Mouse (Mus musculus) 416B (cell line): Measurements from ENCODE around the gene Lce3b.
A peak's percentile ranks its signal among the peaks of the same experiment; 100 is the strongest.

Experiments
- DNase-seq: peaks from one replicate; pipeline ENCODE4 v3.0.0; 2011; ENCODE audit warnings: low read depth

Lce3b gene

DNA sequence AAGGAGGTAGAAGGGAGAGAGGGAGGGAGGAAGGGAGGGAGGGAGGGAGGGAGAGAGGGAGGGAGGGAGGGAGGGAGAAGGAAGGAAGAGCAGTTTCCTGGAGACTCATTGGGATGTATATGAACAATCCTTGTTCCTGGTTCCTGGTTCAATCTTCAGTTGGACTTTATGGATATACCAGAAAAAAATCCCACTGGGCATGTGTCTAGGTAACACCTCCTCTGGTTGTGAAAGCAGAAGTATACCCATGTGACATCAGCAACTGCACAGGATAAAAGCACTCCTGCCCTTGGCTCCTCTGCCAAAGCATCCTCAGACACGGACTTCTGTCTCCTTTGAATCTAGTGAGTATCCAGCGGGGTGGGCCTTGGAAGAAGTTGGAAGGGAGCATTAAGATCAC lies at the start of gene Lce3b:
Gene Lce3b, plus strand, starts transcription at position 301 of the 400 bp plus-strand sequence.
- DNase-seq: no peak

DNA sequence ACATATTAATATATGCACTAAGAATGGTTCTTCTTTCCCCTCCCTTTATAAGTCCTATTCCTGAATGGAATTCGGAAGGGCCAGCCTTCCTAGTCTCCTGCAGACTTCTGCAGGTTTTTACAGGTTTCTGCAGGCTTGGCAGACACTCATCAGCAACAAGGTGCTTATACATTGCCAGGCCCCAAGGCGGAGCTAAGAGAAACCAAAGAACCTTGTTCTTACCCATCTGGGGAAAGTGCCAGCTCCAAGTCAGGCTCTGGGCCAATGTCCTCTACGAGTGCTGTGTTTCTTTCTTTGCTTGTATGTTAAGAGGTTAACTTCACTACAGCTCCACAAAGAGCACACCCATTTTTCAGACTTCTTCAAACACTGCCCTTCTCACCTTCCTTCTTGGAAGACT lies 38.7 kb upstream of the Lce3b start:
- no peak for DNase-seq

DNA sequence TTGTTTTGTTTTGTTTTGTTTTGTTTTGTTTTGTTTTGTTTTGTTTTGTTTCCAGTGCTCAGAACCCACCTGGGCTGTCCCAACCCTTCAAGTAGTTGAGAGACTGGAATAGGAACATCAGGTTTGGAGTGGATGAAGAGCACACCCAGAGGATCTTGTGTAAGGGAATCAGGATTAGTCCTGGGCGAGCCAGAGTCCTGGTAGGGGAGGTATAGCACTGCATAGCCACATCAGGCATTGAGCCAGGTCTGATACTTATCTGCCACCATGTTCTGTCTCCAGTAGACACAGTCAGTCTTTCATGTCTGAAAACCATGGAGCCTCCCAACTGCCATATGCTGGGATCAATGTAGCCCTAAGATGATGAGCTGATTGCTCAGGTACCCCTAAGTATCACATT lies 38.3 kb upstream of the Lce3b start:
- DNase-seq: no peak

DNA sequence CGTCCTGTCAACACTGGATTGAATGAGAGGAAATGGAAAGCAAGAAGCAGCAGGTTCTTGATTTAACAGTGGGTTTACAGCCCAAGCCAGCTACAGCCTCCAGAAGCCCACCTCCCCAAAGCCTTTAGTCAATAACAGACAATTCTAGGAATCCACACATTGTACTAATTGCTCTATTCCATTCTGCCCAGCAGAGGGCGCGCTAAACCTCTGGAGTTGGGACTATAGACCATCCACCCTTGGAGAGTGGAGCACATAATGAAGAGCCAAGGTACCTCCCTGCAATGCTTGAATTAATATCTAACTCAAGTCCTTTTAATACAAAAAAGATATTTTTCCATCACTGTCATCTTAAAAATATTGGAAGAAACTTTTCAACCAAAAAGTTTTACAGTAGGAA lies 29.8 kb upstream of the Lce3b start:
- peak; percentile 27 for DNase-seq

DNA sequence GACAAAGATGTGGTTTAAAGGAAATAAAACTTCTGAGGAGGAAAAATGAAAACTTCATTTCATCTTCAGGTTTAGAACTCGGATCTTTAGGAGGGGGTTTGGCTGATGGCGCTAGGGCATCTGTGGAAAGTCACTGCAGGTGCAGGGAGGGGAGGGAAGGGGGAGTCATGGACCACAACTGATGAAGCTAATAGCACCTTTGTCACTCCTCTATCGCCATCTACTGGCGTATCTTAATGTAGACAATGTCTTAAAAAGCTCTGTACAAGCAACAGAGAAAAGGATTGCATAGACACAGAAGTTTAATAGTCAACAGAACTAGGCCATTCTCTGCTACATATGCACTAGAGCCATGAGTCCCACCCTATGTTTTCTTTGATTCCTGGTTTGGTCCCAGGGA lies 29.1 kb upstream of the Lce3b start:
- peak; percentile 53 for DNase-seq

DNA sequence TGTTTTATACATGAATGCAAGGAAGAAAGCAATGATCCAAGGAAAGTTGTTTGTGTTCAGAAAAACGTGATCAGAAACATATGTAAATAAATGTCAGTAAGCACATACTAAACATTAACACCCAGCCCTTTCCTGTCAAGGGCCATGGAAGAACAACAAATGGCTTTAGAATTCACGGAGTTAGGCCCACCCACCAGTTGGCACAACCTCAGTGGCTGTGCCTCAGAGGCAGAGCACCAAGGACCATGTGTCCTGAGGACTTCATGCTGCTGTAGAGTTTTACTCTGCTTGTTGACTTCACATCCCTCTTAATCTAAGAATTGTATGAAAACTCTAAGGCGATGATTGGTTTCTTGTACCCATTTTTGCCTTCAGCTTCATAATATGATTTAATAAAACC lies 27.6 kb upstream of the Lce3b start:
- no peak for DNase-seq

DNA sequence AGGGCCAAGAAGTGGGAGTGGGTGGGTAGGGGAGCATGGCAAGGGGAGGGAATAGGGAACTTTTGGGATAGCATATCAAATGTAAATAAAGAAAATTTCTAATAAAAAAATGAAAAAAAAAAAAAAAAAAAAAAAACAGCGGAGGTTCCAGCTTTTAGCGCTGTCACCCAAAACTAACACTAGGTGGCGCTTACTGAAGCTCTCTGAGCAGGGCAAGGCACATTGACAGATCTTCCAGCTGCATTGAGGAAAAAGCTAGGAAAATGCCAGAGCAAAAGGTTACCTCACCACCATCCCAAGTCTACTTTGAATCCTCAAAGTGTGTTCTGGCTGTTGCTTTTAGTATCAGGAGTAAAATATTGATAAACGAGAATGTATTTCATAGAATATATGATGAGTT lies 25.2 kb upstream of the Lce3b start:
- DNase-seq: peak; percentile 32

DNA sequence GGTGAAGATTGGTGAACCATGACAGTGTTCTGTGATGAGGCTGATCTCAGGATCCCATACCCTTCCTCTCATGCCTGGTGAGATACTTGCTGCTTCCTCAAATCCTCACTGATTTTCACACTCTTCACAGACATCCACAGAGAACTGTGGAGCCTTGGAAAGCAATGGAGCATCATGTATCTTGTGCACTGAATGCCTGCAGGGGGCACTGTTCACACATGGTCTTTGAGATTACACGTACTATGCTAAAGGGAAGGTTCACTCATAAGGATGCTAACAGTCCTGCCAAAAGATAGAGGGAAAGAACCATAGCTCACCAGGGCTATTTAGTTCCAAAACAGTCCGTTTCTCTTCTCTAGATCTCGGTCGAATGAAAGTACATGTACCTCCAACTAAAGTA lies 12.4 kb upstream of the Lce3b start:
- DNase-seq: peak; percentile 38

DNA sequence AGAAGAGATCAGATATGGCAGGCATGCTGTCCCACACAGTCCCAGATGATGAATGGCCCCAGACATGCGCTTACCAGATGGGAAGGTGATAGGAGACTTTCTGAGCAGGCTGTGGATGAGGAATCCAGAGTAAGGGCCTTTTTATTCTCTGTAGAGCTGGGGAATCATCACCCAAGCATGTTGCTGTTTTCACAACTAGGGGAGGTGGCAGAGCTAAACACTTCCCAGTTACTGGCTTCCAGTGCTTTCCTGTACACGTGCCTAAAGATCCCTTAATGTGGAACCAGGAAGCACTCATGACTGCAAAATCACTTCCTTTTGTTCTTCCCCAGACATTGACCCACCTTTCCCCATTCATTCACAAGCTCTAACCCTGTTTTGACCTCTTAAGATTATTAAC lies 6.6 kb upstream of the Lce3b start, which contains the start of gene Lce3a:
Gene Lce3a, minus strand, starts transcription at position 101 of the 400 bp plus-strand sequence.
- no peak for DNase-seq

DNA sequence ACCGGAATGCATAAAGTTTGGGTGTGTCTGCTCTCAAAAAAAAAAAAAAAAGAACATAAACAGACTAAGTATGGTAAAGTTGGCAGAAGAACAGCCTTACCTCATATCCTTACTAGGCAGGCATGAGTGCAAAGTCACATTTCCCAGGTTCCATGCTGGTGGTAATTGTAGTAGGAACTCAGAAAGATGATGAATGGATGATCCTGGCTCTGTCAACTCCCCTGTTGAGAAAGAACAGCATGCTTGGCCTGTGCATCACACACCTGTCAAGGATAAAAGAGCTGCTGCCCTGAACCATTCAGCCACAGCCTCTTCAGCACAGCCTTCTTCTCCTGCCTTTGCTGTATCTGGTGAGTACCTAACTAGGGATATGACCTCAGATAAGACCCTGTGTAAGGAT lies 11.4 kb downstream of the Lce3b start, which contains the start of gene Lce3c:
Gene Lce3c, plus strand, starts transcription at position 301 of the 400 bp plus-strand sequence.
- DNase-seq: no peak

DNA sequence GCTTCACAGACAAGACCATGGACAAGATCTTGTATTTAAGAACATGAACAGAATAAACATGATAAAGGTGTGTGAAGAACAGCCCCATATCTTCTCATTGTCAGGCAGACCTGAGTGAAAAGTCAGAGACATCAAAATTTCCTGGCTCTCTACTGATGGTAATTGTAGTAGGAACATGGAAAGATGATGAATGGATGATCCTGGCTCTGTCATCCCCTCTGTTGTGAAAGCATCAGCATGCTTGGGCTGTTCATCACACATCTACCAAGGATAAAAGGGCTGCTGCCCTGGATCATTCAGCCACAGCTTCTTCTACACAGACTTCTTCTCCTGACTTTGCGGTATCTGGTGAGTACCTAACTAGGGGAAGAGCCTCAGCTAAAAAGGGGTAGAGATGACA lies 24.3 kb downstream of the Lce3b start, which contains the start of gene Lce3d:
Gene Lce3d, plus strand, starts transcription at position 301 of the 400 bp plus-strand sequence.
- DNase-seq: no peak

DNA sequence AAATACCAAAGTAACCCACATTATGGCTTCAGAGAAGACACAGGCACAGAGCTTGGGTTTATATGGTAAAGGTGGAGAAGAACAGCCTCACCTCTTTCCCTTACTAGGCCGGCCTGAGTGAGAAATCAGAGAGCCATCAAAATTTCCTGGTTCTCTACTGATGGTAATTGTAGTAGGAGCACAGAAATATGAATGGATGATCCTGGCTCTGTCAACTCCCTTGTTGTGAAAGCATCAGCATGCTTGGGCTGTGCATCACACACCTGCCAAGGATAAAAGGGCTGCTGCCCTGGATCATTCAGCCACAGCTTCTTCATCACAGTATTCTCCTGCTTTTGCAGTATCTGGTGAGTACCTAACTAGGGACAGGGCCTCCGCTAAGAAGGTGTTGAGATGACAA lies 34.0 kb downstream of the Lce3b start, which contains the start of gene Lce3e:
Gene Lce3e, plus strand, starts transcription at position 301 of the 400 bp plus-strand sequence.
- no peak for DNase-seq

DNA sequence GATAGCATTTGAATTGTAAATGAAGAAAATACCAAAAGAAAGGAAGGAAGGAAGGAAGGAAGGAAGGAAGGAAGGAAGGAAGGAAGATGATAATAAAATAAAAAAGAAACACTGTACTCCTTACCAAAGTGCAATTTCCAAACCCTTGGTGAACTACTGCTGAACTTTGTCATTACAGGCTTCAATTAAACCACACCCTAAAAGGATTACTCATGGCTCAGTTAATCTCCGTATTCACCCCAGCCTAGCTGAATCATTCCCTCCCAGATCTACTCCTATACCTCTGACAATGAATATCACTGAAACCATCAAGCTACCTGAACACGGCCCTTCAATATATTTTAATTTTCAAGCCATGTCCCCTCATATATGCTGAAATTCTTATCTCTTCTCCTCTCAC lies 45.7 kb downstream of the Lce3b start:
- DNase-seq: no peak
